Mouse (Mus musculus) kidney, postnatal 0 days (tissue): ENCODE results near the gene Clasrp. TPM values are rescaled to one million over a fixed set of nuclear protein-coding genes. Genes with fewer than 3 reads are reported as not detected.

ENCODE experiments used
- ATAC-seq: fragments of 200-750 bp; cut with Nextera tagmentation; replicated peaks from 2 replicates; pipeline ENCODE4 v1.8.0; 2017; ENCODE audit warnings: low read depth, moderate number of reproducible peaks, moderate TSS enrichment, moderate library complexity; ENCODE audit not compliant: low FRiP score
- DNase-seq: peaks from one replicate; pipeline ENCODE4 v3.0.0-alpha.2; 2016; ENCODE audit warnings: low spot score
- H3K27ac ChIP-seq: fragments of 300-500 bp; sonication (generic); 2 replicates; pipeline ENCODE4 v1.5.1; 2014; ENCODE audit warnings: mild to moderate bottlenecking
- H3K27me3 ChIP-seq: fragments of 300-500 bp; sonication (generic); 2 replicates; pipeline ENCODE4 v1.6.1; 2014; ENCODE audit warnings: low read length, mixed read lengths; ENCODE audit not compliant: insufficient read depth
- H3K36me3 ChIP-seq: fragments of 300-500 bp; sonication (generic); 2 replicates; pipeline ENCODE4 v1.6.1; 2014; ENCODE audit warnings: low read length, mixed read lengths; ENCODE audit not compliant: insufficient read depth
- H3K4me1 ChIP-seq: fragments of 300-500 bp; sonication (generic); replicated peaks from 2 replicates; pipeline ENCODE4 v1.6.1; 2014; ENCODE audit warnings: antibody characterized with exemption, low read length, mixed read lengths; ENCODE audit not compliant: insufficient read depth
- H3K4me2 ChIP-seq: fragments of 300-500 bp; sonication (generic); 2 replicates; pipeline ENCODE4 v1.6.1; 2014; ENCODE audit warnings: mild to moderate bottlenecking, low read length, moderate library complexity, mixed read lengths
- H3K4me3 ChIP-seq: fragments of 300-500 bp; sonication (generic); replicated peaks from 2 replicates; pipeline ENCODE4 v1.5.1; 2014; ENCODE audit warnings: low read depth, low read length
- H3K9ac ChIP-seq: fragments of 300-500 bp; sonication (generic); 2 replicates; pipeline ENCODE4 v1.6.1; 2014; ENCODE audit warnings: low read depth, low read length
- H3K9me3 ChIP-seq: fragments of 300-500 bp; sonication (generic); replicated peaks from 2 replicates; pipeline ENCODE4 v1.6.1; 2016; ENCODE audit warnings: low read length, inconsistent platforms, mixed read lengths
- CTCF ChIP-seq: IDR thresholded peaks from 2 replicates; pipeline ENCODE4 v1.5.1; 2016; ENCODE audit warnings: antibody characterized with exemption, low read depth, mild to moderate bottlenecking, moderate library complexity
- WGBS: fragments of 180-500 bp; shearing (Covaris S2); extraction: QIAGEN DNeasy Blood & Tissue Kit; methylation state at CpG from one replicate; pipeline ENCODE4 v1.1.7; 2014; 5-methylcytosine and 5-hydroxymethylcytosine counted together
- polyA plus RNA-seq: library from polyadenylated mRNA; unstranded; fragments of >200 nt; fragmentation: Nextera tagmentation; extraction: Ambion mirVana; gene quantifications from 2 replicates; pipeline ENCODE4 v1.2.1, GENCODE M21; 2015

Gene Clasrp
- polyA plus RNA-seq, 1 experiment from 2014 or later = 35.1 TPM

DNA sequence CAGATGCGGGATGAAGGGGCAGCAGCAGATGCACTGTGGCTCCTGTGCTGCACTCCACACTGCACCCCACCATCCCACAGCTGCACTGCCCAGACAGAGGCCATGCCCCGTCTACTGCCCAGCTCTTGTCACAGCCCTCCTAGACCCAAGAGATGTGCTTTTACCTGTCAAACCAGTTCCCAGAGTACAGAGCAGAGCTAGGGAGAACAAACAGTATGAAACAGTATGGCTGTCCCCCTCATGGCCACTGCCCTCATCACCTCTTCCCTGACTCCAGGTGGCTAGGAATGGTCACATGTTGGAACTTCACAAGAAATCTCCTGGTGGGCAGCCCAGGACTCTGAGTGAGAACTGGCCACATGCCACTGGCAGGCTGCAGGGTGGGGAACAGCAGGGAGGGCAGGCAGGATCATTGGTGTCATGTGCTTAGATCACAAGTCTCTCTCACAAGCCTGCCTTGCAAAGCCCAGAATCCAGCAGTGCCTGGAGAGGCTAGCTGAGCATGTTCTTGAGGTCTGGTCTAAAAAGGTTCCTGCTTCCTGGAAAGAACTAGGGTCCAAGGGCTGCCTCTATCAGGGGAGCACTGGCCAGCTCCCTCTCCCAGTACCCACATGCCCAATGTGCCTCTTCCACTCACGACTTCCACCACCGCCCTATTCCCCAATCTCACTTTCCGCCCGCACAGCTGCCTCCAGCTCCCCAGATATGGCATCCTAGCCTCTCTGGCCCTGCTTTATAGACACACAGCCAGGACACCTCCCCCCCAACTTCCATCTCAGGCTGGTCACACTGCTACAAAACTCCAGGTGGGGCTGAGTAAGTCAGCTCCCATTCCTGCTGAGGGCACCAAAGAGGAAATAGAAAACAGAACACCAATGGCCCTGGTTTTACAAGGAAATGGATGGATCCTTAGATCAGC is 46.0 kb downstream of the Clasrp start:
- H3K27me3 ChIP-seq = no peaks in the 10 kb centered on the region
- H3K4me3 ChIP-seq = no peak overlapping the region
- ATAC-seq = no peak
- no peak for TF ChIP-seq CTCF
- 94% methylated on average over 6 of the region's 6 CpGs for WGBS
- no peak overlapping the region for H3K27ac ChIP-seq
- no peak overlapping the region for H3K9ac ChIP-seq
- no peak overlapping the region for H3K4me2 ChIP-seq
- DNase-seq = no peak
- no peaks in the 10 kb centered on the region for H3K9me3 ChIP-seq
- H3K4me1 ChIP-seq = peaks cover 25% of the 10 kb centered on the region
- H3K36me3 ChIP-seq = 0 out of 2 replicates have a peak, but pooled peaks cover 2% of the 10 kb centered on the region

DNA sequence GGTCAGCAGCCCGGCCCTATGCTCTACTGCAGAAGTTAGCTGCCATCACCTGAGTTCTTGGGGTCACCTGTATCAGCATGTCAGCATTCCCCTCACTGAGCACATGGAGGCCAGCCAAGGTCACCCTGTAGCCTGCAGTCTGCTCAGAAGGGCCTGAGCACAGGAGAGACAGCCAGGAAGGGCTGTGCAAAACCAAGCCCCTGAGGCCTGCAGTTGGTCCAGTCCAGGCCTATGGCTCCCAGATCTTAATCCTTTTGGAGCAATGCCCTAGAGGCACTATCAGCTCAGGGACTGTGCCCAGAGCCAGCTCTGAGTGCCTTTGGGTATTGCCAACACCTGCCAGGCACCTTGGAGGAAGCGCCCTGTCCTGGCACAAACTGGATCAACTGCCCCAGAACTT is 47.2 kb downstream of the Clasrp start:
- H3K9me3 ChIP-seq = no peaks in the 10 kb centered on the region
- no peaks in the 10 kb centered on the region for H3K27me3 ChIP-seq
- no peak overlapping the region for H3K4me3 ChIP-seq
- peak overlapping the region; percentile 0; the same call in 1 of the 2 replicates for H3K27ac ChIP-seq
- H3K4me2 ChIP-seq = no peak overlapping the region
- 93% methylated on average over 2 of the region's 2 CpGs for WGBS
- ATAC-seq = no peak
- H3K9ac ChIP-seq = no peak overlapping the region
- H3K4me1 ChIP-seq = peaks cover 25% of the 10 kb centered on the region
- TF ChIP-seq CTCF = no peak
- H3K36me3 ChIP-seq = 0 out of 2 replicates have a peak, but pooled peaks cover 2% of the 10 kb centered on the region
- DNase-seq = no peak

DNA sequence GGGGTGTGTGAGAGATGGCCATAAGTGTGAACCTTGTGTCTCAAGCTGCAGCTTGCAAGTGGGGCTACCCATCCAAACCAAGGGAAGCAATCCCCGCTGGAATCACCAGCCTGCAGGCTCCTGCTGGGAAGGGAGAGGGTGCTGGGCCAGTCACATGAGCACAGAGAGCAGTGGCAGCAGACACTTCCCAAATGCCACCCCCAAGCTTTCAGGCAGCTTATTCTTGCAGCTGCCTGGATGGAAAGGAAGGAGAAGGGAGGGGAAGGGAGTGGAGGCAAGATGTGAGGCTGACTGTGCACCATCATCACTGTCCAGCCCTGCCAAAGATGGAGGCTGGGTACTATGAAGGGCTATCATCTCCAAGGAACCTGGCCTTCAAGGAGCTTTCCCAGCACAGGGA is 50.1 kb downstream of the Clasrp start:
- WGBS = 87% methylated on average over 1 of the region's 1 CpGs
- ATAC-seq (no peak), DNase-seq (no peak)
- Histone ChIP-seq H3K4me1 (peaks cover 6% of the 10 kb centered on the region; the same call in 1 of the 2 replicates), H3K36me3 (0 out of 2 replicates have a peak, but pooled peaks cover 2% of the 10 kb centered on the region), H3K9me3 (no peaks in the 10 kb centered on the region), H3K27me3 (no peaks in the 10 kb centered on the region), H3K4me2 (no peak overlapping the region), H3K9ac (0 out of 2 replicates have a peak overlapping the region, but pooled peaks have one; percentile 5), H3K4me3 (no peak overlapping the region), H3K27ac (no peak overlapping the region)
- no peak for TF ChIP-seq CTCF

DNA sequence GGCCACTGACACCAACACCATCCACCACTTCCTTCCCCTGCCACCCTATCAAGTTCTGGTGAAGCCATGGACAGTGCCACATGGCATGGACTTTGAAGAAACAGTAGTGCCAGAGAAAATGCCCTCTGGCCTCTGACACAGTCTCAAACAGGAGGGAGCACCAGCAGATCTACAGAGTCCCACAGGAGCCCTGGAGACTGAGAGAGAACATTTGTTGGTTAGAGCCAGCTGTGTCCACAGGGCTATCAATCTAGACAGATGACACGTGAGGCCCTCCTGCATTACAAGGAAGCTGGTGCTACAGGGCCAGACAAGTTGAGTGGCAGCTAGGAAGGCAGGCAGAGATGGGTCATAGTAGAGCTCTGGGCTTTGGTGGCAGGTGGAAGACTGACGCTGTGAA is 51.8 kb downstream of the Clasrp start:
- Histone ChIP-seq H3K27me3 (no peaks in the 10 kb centered on the region), H3K36me3 (0 out of 2 replicates have a peak, but pooled peaks cover 2% of the 10 kb centered on the region), H3K27ac (no peak overlapping the region), H3K9ac (no peak overlapping the region), H3K4me1 (no peaks in the 10 kb centered on the region), H3K4me3 (no peak overlapping the region), H3K4me2 (no peak overlapping the region), H3K9me3 (no peaks in the 10 kb centered on the region)
- DNase-seq = no peak
- TF ChIP-seq CTCF = no peak
- no peak for ATAC-seq
- 48% methylated on average over 2 of the region's 2 CpGs for WGBS

DNA sequence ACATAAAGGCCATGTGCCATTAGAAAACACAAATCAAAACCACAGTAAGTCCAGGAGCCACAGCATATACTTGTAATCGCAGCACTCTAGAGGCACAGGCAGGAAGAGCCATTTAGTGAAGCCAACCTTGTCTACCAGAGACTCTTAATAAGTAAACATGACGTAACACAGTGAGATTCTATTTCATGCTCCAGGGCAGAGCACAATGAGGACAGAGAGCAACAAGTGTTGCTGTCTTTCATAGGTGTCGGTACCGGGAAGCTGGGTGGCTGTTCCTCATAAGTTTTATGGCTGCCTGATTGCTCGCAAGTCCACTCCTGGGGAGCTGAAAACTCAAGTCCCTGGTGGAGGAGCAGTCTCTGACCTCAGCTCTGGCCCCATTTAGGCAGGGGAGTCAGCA is 52.7 kb downstream of the Clasrp start:
- no peak overlapping the region for H3K9ac ChIP-seq
- WGBS = 64% methylated on average over 5 of the region's 5 CpGs
- no peak for TF ChIP-seq CTCF
- no peaks in the 10 kb centered on the region for H3K9me3 ChIP-seq
- H3K4me2 ChIP-seq = no peak overlapping the region
- ATAC-seq = no peak
- H3K4me3 ChIP-seq = no peak overlapping the region
- no peak for DNase-seq
- 0 out of 2 replicates have a peak, but pooled peaks cover under 1% of the 10 kb centered on the region for H3K4me1 ChIP-seq
- H3K27ac ChIP-seq = no peak overlapping the region
- H3K36me3 ChIP-seq = 0 out of 2 replicates have a peak, but pooled peaks cover 2% of the 10 kb centered on the region
- H3K27me3 ChIP-seq = no peaks in the 10 kb centered on the region

DNA sequence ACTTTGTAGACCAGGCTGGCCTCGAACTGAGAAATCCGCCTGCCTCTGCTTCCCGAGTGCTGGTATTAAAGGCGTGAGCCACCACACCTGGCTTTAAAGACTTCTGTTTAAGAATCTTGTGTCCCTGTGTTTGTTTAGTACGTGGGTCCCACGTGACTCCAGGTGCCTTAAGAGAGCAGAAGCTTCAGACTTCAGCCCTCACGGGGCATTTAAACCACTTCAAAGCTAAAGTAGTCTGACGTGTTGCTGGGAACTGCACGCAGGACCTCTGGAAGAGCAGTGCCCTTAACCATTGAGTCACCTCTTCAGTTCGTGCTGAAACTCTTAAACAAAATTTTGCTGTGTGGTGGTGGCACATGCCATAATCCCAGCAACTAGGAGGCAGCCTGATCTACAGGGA is 54.9 kb downstream of the Clasrp start:
- no peak for DNase-seq
- Histone ChIP-seq H3K27ac (no peak overlapping the region), H3K4me3 (no peak overlapping the region), H3K9me3 (no peaks in the 10 kb centered on the region), H3K4me2 (no peak overlapping the region), H3K27me3 (no peaks in the 10 kb centered on the region), H3K9ac (no peak overlapping the region), H3K4me1 (peaks cover 7% of the 10 kb centered on the region; the same call in 1 of the 2 replicates), H3K36me3 (0 out of 2 replicates have a peak, but pooled peaks cover 2% of the 10 kb centered on the region)
- ATAC-seq = no peak
- 85% methylated on average over 10 of the region's 10 CpGs for WGBS
- no peak for TF ChIP-seq CTCF
